Mouse (Mus musculus): ENCODE measurements around the gene Ran.

DNA sequence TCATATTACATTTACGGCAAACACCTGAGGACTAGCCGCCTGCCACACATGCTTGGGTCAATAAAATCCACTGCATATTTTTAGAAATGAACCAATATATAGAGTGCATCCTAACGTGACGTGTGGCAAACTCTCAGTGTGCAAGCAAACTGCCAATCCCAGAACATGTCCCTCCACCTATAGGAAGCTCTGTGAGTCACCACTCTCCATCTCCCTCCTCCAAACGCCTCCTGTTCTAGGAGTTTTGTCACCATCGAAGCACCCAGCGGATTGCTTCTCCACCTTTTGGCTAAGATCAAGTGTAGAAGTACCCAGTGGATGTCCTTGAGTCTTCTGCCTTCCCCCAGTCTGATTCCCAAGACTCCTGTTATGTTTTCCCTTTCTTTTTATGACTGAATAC, 17.9 kb downstream of the Ran start:
- TF ChIP-seq GATA1 (IDR thresholded peaks at IDR 0.05; ENCODE audit: low read length) (no peak), TAL1 (IDR thresholded peaks at IDR 0.05; ENCODE audit: low read length) (no peak)
